ENCODE assay signal across 8 mouse cellular contexts in genomic region chr1:75374950-75375936, GRCm38 (mm10). TPM values are rescaled to one million over a fixed set of nuclear protein-coding genes. Genes with fewer than 3 reads are reported as not detected.
DNase-seq lines count a peak whose midpoint lies in the region; ATAC-seq and TF ChIP-seq lines count a peak whose summit lies in the region.

Gene Speg, plus strand, starts transcription at chr1:75375297.

- H3K27me3 ChIP-seq in kidney, postnatal 0 days (ENCODE audit: insufficient read depth, low read length), result peaks cover 10% of the 10 kb centered on the region; the same call in 1 of the 2 replicates
- H3K27me3 ChIP-seq in intestine, embryonic 15.5 days (replicated peaks), result peaks cover 15% of the 10 kb centered on the region
- peaks cover 63% of the 10 kb centered on the region for H3K27me3 ChIP-seq in midbrain, embryonic 12.5 days

- no peaks in the 10 kb centered on the region for H3K36me3 ChIP-seq in kidney, postnatal 0 days (ENCODE audit: insufficient read depth, low read length)
- no peaks in the 10 kb centered on the region for H3K36me3 ChIP-seq in intestine, embryonic 15.5 days
- no peaks in the 10 kb centered on the region for H3K36me3 ChIP-seq in midbrain, embryonic 12.5 days

- H3K9ac ChIP-seq in kidney, postnatal 0 days (ENCODE audit: low read depth, low read length), result peak within 1 kb of the TSS; percentile 47; the same call in 1 of the 2 replicates
- H3K9ac ChIP-seq in intestine, embryonic 15.5 days, result peak within 1 kb of the TSS; percentile 39
- peak within 1 kb of the TSS; percentile 40; the same call in 1 of the 2 replicates for H3K9ac ChIP-seq in midbrain, embryonic 12.5 days (replicated peaks)

- peak; percentile 47 for ATAC-seq in kidney, postnatal 0 days (replicated peaks; ENCODE audit: low FRiP score, low read depth)
- ATAC-seq in intestine, embryonic 15.5 days, result peak; percentile 37; the same call in 1 of the 2 replicates
- ATAC-seq in midbrain, embryonic 12.5 days (ENCODE audit: low FRiP score, low read depth), result peak; percentile 25; the same call in 1 of the 2 replicates

- no peak for TF ChIP-seq POLR2A in bone marrow macrophage, adult 2 months (IDR thresholded peaks at IDR 0.05; ENCODE audit: borderline replicate concordance, low read depth, low read length)

- H3K9me3 ChIP-seq in kidney, postnatal 0 days (replicated peaks; ENCODE audit: low read length), result no peaks in the 10 kb centered on the region
- H3K9me3 ChIP-seq in intestine, embryonic 15.5 days, result no peaks in the 10 kb centered on the region
- H3K9me3 ChIP-seq in midbrain, embryonic 12.5 days, result no peaks in the 10 kb centered on the region

- H3K4me2 ChIP-seq in kidney, postnatal 0 days (ENCODE audit: low read length), result peak within 1 kb of the TSS; percentile 47
- H3K4me2 ChIP-seq in intestine, embryonic 15.5 days (replicated peaks), result peak within 1 kb of the TSS; percentile 61
- peak within 1 kb of the TSS; percentile 53 for H3K4me2 ChIP-seq in midbrain, embryonic 12.5 days (replicated peaks)

- H3K4me3 ChIP-seq in kidney, postnatal 0 days (replicated peaks; ENCODE audit: low read depth, low read length), result peak within 1 kb of the TSS; percentile 12
- no peak within 1 kb of the TSS for H3K4me3 ChIP-seq in bone marrow macrophage, adult 2 months (ENCODE audit: insufficient read depth, low read length)
- H3K4me3 ChIP-seq in intestine, embryonic 15.5 days (replicated peaks), result peak within 1 kb of the TSS; percentile 23
- peak within 1 kb of the TSS; percentile 29 for H3K4me3 ChIP-seq in midbrain, embryonic 12.5 days

- 9% methylated on average over 55 of the region's 57 CpGs for WGBS in kidney, postnatal 0 days
- WGBS in intestine, embryonic 15.5 days, result 15% methylated on average over 56 of the region's 57 CpGs
- WGBS in midbrain, embryonic 12.5 days, result 8% methylated on average over 56 of the region's 57 CpGs

- peaks cover 9% of the 10 kb centered on the region for H3K4me1 ChIP-seq in kidney, postnatal 0 days (replicated peaks; ENCODE audit: insufficient read depth, low read length)
- no peaks in the 10 kb centered on the region for H3K4me1 ChIP-seq in bone marrow macrophage, adult 2 months (ENCODE audit: control insufficient read depth, insufficient read depth, low read length)
- H3K4me1 ChIP-seq in intestine, embryonic 15.5 days (replicated peaks), result peaks cover 16% of the 10 kb centered on the region
- peaks cover 18% of the 10 kb centered on the region for H3K4me1 ChIP-seq in midbrain, embryonic 12.5 days

- no peak within 1 kb of the TSS for H3K27ac ChIP-seq in kidney, postnatal 0 days
- H3K27ac ChIP-seq in bone marrow macrophage, adult 2 months (ENCODE audit: insufficient read depth, low read depth, low read length), result no peak within 1 kb of the TSS
- no peak within 1 kb of the TSS for H3K27ac ChIP-seq in intestine, embryonic 15.5 days
- no peak within 1 kb of the TSS for H3K27ac ChIP-seq in midbrain, embryonic 12.5 days (replicated peaks)

- TF ChIP-seq CTCF in kidney, postnatal 0 days (IDR thresholded peaks at IDR 0.05; ENCODE audit: low read depth), result no peak
- no peak for TF ChIP-seq CTCF in bone marrow macrophage, adult 2 months (IDR thresholded peaks at IDR 0.05; ENCODE audit: low read depth, low read length)

- no peak for DNase-seq in kidney, postnatal 0 days (ENCODE audit: low spot score)
- DNase-seq in kidney, postnatal 14 days, result no peak
- peak in 1 of 2 experiments; percentile 32 for DNase-seq in gastrocnemius, postnatal 4 days (ENCODE audit: low spot score in 2 of 2)
- no peak for DNase-seq in urinary bladder, adult 18-20 months (ENCODE audit: low spot score in 2 of 2)
- no peak for DNase-seq in frontal cortex, postnatal 36 days (ENCODE audit: low spot score in 2 of 2)

RNA-seq across cellular contexts. Expression of gene Speg, which starts in this region (rescaled TPM):
- 40.1 and 44.3 TPM in 2 replicates for polyA plus RNA-seq in kidney, postnatal 0 days (2015; fragmentation: Nextera tagmentation; extraction: Ambion mirVana)
- polyA plus RNA-seq in bone marrow macrophage, adult 2 months (2012; ENCODE audit: insufficient read depth, insufficient read length, missing spikeins), result 32.4 and 36.2 TPM in 2 replicates
- total RNA-seq in gastrocnemius, postnatal 4 days (2021), result 100 to 1,000 TPM; 156 to 170 TPM
- polyA plus RNA-seq in intestine, embryonic 15.5 days (2015; fragmentation: Nextera tagmentation; extraction: Ambion mirVana), result 35.6 and 39.3 TPM in 2 replicates
- 12.9 and 14.5 TPM in 2 replicates for polyA plus RNA-seq in midbrain, embryonic 12.5 days (2016; fragmentation: Nextera tagmentation; extraction: Ambion mirVana)
